Mouse (Mus musculus): ENCODE measurements around the gene Bach2.

Bach2 gene

DNA sequence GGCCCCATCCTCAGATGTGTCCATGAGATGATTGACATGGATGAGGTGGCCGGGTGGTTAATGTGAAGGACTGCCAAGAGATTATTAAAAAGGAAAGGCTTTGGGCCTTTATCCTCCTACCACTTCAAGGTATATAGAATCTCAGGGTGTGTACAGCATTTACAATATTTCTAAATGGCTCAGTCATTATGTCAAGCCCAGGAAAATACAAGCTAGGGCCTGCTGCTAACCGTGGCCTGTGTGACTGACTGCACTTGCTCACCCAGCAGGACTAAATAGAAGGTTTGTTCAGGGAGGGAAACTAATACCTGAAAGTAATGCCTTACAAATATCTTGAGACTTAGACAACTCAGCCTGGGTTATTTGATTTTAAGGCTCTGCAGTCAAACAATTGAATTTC, 283.4 kb downstream of the Bach2 start:
- in situ Hi-C loops (cut with MseI, MboI), result no loop called here

DNA sequence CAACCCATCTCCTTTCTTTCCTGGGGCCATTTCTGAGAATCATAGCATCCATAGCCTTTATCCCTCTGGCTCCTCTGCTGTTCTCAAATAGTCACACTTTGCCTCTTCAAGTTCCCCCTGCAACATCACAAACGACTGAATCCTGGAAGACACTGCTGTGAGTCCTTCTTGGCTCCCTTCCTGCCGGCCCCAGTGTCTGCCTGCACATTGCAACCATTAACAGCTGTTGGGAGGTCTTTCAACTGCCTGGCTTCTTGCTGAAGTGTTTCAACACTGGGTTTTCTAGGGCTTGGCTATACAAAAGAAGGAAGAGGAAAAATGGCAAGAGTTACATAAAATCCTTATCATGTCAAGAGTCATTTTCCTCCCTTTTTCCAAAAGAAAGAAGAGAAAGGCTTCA, 285.7 kb downstream of the Bach2 start:
- in situ Hi-C loops (cut with MseI, MboI), result no loop called here

DNA sequence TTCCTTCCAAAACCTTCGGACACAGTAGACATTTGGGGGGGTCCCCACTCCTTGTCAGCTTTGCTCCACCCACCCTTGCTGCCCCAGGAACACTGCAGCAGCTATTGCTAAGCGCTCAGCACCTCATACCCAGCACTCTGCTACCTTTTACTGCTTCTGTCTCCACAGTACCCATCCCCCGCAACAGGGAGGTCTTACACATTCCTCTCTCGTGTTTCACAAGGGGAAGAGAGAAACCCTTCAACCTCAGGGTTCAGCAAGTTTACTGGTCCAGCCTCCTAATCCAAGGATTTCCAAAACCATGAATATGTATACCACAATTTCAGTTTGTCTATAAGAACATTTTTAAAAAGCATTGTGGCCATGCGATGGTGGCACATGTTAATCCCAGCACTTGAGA, 286.4 kb downstream of the Bach2 start:
- in situ Hi-C loops (cut with MseI, MboI), result no loop called here

DNA sequence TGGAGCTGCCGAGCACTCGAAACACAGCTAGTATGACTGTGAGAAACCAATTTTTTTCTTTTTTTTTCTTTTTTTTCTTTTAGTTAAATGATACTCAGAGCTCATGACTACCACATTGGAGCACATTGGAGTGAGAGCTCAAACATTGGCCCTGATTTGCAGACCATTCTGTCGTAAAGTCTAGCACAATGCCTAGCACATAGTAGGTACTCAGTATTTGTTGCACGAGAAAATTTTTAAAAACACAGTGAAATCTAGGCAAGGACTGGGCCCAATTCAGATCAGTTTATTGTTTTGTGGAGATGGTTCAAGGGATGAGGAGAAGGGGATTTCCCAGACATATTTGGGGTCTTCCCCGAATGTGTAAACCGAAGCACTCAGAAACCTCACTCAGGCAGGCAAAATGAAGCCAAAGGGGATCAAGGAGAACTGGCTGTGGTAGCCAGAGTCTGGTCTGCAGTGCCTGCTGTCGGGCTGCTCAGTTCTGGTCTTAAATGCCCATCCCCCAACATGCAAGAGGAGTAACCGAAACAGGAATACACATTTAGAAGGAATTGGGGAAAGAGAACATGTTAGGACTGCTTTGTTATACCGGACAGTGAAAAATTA, 287.7 kb downstream of the Bach2 start:
- in situ Hi-C loops (cut with MseI, MboI), result no loop called here

DNA sequence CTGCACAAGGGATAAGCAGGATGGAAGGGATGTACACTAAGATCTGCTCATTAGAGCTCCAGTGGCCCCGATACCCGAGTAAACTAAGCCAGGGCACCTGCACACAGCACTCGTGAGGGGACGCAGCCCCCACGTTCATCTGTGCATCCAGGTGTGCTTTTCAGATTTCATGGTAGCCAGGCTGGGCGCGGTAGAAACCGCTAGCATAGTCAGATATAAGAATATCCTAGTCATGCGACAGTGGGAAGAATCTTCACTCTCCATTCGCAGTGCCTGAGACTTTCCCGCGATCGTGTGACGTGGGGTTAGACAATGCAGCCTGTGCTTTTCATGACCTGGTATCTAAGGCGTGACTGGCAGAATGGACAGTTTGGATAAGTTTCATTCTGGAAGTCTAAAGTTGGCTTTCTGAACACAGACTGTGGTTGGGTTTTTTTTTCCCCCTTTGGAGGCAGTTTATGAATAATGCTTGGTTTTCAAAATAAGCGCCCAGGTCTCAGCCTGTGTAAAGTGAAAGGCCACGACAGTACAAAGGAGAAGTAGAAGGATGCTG, 290.9 kb downstream of the Bach2 start:
- in situ Hi-C loops (cut with MseI, MboI), result no loop called here

DNA sequence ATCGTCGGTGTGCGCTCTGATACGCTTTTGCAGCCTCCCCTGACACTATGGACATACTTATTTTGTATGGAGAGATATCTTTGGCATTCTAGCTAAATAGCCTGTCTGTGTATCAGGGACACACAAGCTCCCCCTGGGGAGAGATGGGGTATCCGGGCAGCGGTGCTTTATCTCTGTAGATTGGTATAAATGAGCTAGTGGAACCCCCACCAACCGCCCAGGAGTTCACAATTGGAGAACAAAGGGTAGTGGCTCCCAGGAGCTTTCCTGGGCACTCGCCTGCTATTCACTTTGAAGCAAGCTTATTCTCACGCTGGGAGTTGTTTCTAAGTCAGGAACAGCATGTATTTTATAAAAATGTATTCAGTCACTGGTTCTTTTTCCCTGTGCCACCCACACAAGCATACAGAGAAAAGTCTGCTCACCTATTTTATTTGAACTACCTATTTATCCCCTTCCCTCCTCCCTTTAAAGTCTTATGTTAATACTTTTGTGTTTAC, 291.9 kb downstream of the Bach2 start:
- in situ Hi-C loops (cut with MseI, MboI), result no loop called here

DNA sequence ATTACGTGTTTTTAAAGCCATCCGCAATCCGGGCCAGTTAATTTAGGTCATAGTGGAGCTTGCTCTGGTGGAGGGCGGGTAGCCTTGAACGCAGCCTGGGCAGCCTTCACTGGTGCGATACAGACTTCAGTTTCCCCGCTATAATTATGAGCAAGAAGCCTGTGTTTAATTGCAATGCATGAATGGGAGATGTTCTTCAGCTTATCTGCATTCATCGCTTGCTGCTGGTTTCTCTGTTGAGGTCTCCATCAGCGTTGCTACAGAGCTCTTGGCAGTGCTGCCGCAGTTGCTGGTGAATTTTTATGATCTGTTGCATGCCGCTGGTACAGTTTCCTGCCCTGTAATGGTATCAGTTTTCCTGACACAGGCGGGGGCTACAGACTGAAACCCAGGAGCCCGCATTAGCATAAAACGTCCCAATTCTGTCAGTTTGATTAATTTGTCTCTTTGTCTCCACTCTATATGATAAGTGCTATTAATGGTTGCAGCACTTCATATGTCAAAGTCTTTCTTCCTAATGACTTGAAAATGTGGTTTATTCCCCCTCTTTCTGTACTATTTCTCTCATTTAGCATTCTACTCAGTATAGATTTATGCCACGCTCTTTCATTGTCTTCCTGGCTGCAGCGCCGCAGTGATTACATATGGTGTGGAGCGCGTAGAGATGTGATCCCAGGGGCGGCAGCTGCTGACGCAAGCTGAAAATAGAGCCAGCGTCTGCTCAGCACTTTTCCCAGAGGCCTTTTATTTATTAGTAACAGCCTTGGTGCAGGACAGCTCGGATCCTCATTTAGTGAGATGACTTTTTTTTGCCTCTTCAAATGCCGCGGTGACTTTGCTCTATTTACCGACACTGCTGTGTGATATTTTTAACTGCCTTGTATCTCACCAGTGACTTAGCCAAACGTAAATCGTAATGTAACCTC, 292.6 kb downstream of the Bach2 start:
- in situ Hi-C loops (cut with MseI, MboI), result no loop called here

DNA sequence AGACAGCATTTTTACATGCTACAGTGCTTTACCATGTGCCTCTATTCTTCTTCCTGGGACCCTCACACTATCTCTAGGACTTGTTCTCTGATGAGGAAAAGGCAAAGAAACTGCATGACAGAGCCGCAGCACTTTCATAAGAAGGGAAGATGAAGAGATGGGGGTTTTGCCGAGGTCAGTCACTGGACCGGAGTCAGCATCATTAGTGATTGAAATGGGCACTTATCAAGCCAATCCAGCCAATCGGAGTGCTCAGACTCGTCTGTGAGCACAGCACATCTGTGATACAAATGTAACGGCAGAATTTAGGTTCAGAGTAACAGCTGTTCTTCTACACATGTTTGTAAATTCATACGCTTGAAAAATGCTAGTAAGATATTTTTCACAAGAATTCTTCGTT, 293.5 kb downstream of the Bach2 start:
- in situ Hi-C loops (cut with MseI, MboI), result no loop called here

DNA sequence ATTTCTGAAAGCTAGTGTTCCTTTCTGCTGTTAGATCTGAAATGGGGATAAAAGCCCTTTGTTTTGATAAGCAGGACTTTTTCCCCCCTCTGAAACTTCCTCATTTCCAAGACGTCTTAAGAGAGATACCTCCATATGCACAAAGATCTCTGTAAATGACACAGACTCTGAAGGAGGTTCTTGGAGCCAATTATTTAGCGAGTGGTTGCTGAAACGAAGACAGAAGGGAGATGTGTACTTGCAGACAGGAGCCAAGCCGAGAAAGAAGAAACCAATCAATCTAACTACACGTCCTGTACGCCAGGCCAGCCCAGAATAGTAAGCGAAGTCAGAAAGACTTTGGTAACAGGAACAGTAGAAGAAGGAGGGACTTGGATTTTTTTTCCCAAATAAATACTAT, 295.1 kb downstream of the Bach2 start:
- in situ Hi-C loops (cut with MseI, MboI), result no loop called here

DNA sequence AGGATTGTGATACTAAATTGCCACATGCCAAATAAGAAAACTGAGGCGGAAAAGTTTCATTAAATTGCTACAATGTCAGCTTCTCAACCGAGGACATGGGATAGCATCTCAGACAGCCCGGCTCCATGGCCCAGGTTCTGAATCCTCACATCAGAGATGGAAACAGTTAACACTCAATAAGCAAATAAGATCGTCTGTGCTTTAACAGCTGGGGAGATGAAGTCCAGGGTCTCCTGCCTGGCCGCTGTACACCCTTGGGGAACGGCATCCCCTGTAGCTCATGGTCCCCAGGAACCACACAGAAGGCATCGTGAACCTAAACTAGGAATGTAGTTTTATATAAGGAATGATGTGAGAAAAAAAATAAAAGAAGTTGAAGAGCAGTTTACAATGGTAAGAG, 297.0 kb downstream of the Bach2 start:
- in situ Hi-C loops (cut with MseI, MboI), result no loop called here

DNA sequence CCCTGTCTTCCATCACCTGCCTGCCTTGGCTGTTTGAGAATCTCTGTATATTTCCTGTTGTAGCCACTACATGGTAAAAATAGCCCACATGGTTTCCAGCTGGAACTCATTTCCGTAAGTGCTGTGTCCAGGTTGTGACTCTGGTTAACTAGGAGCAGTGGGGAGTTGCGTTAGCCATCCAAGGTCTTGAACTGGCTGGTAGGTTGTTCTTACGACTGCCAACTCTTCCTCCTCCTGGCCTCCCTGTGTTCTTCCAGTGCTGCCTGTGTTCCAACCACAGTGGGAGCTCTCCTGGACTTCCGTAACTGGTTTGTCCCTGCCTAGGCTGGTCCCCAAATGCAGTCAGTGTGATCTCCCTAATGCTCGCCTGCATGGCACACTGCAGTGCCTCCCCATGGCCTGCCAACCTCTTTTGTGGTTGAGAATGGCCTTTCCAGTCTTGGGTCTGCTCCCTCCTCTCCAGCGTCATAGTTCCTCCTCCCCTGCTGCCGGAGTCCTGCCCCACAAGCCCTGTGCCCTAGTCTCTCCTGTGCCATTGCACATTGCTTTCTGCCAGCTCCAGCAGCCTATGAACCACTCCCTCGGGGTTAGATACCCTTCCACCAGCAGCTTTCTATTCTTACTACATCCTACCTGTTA, 298.4 kb downstream of the Bach2 start:
- in situ Hi-C loops (cut with MseI, MboI), result no loop called here

DNA sequence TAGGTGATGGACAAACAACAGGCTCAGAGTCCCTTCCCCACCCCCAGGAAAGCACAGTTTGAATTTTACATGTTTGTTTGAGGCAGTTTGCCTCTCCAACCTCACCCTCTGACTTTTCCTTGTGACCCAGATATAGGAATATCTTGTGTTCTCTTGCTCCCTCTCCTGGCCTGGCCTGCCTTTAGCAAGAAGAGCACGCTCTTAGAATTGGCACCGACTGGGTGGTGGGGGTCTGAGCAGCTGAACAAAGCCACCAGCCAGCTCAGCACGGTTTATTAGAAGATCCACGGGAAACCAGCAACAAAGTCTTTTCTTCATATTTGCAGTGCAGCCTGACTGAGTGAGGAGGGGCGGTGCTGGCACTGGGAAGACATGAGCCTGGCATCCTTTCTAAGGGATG, 299.5 kb downstream of the Bach2 start:
- in situ Hi-C loops (cut with MseI, MboI), result no loop called here

DNA sequence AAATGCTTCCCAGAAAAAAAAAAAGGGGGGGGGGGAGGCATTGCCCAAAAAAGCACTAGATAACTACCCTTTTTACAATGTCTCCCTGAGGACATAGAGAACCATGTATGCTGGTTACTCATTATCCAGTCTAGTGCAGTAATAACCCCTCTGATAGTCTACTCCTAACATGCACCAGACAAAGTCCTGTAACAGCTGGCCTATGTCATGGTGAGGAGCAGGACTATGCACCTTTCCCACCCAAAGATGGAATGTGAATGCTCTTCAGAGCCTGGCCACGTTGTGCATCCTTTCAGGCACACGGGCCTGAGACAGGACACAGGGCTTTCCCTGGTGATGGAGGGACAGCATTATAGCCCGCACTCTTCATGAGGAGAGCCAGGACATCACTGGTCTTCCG, 299.9 kb downstream of the Bach2 start:
- in situ Hi-C loops (cut with MseI, MboI), result no loop called here

DNA sequence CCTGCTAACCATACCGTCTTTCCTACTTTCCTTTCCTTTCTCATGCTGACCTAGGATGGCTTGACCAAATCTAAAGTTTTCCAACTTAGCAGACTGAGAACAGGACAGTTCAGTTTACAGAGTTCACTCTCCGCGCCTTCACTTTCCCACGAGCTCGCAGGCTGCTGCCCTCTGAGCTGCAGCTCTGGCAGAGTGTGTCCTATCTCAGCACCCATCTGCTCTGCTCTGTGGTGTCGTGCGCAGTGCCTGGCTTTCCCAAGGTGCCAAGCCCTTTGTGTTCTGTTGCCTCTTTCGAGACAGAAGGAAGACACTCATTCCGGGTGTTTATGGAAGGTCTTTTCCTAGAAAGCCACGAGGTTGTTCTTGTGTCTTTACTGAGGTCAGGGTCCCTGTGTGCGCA, 300.4 kb downstream of the Bach2 start:
- in situ Hi-C loops (cut with MseI, MboI), result no loop called here

DNA sequence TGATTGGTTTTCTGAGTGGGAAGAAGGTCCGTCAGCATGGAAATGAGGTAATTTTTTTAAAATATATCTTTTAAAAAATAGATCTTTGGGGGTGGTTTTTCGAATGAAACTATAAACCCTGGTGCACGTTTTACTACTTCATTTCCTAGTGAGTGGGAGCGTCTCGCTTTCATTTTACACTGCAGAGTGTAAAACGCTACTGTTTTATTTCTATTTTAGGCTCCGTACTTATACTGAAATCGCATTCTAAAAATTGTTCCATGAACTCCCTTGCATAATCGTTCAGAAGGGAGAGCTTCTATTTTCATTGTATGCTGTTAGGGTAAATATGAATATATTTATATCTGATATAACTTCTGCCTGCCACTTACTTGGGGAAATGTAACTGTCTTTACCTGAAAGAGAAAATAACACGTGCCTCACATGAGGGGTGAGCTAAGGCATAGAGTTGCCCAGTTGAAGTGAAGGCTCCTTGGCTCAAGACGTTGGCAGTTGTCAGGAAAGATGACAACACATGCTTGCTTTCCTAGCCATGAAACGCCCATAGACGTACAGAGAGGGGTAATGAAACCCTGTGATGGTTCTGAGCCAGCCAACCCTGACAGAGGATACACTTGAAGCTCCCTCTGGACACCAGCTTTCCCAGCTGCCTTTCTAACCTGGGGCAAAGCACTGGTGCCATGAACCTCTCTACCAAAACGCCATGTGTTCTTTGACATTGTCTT, 306.4 kb downstream of the Bach2 start:
- in situ Hi-C loops (cut with MseI, MboI), result no loop called here

DNA sequence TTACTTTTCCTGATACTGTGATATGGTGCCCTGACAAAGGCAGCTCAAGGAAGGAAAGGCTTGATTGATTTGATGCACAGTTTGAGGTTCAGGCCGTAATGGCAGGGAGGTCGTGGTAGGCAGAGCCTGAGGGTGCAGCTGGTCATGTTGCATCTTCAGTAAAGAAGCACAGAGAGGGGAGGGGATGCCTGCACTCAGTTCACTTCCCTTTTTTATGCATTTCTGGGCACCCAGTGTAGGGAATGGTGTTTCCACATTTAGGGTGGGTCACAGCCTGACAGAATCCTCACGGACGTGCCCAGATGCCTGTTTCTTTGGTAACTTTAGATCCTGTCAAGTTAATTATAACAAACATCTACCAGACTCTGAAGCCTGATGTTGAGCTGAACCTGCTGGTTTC, 306.9 kb downstream of the Bach2 start:
- in situ Hi-C loops (cut with MseI, MboI), result no loop called here

DNA sequence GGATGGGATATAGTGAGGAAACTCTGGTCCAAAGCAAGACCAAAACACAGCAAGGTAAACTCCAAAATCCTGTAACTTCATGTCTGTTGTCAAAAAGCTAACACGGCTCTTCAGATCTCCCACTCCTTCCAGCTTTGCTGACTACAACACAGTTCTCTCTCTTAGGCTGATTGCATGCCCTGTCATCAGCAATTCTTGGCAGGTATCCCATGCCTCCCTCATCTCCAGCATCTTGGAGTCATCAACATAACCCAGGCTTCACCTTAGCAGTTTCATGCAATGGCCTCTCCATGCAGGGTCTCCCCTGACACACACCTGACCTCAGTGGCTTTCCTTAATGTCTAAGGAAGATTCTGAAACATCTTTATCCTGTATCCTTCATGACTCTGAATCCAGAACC, 310.5 kb downstream of the Bach2 start:
- in situ Hi-C loops (cut with MseI, MboI), result no loop called here

DNA sequence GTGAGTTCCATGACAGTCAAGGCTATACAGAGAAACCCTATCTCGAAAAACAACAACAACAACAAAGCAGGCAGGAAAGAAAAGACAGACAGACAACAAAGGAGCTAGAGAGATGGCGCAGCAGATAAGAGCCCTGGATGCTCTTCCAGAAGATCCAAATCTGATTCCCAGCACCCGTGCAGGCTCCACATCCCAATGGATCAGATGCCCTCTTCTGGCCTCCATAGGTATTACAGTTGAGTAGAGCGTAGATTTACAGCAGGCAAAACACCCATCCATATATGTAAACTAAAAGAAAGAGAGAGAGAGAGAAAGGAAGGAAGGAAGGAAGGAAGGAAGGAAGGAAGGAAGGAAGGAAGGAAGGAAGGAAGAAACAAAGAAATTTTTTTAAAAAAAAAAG, 312.7 kb downstream of the Bach2 start:
- in situ Hi-C loops (cut with MseI, MboI), result loop anchor here (10.0 kb wide), 2 partner anchors 297 to 497 kb away; no protein-coding TSS in a partner anchor

DNA sequence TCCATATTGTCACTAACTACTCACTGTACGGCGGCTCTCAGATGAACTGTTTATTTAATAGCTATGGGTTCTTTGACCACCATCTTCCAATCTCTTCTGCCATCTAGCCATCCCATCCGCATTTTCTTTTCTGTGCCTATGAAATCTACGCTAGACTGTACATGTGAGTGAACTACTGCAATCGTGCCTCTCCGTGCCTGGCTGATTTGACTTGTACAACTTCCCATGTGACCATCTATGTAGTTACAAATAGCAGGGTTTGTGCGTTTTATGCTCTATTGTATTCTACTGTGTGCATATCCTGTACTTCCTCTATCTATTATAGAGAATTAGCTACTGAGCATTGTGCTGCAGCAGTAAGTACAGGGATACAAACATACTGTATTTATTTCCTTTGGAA, 316.9 kb downstream of the Bach2 start:
- in situ Hi-C loops (cut with MseI, MboI), result loop anchor here (10.0 kb wide), 2 partner anchors 301 to 501 kb away; no protein-coding TSS in a partner anchor

DNA sequence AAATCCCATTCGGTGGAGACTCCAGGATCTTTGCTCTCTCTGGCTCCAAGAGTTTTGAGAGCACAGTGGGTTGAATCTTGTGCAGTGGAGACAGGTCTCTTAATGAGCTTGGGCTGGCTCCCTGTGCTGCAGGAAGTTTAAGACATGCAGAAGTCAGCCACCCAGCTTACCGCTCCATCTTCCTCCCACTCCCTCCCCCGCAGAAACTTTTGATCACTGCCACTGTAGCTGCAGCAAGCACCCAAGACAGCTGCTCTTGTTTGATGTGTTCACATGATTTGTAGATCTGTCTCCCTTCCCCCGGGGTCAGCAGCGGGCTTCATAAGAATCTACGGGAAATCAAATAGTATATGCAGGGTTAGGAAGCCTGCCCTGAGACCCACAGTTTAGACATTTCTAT, 321.6 kb downstream of the Bach2 start:
- in situ Hi-C loops (cut with MseI, MboI), result loop anchor here in 1 of 2 experiments (10.0 kb wide), 1 partner anchor 505 kb away; no protein-coding TSS in a partner anchor

Measured in mouse trophoblast stem cell (cell line).